Comparison of ENCODE assay signal across 9 mouse cellular contexts in the genomic region with DNA sequence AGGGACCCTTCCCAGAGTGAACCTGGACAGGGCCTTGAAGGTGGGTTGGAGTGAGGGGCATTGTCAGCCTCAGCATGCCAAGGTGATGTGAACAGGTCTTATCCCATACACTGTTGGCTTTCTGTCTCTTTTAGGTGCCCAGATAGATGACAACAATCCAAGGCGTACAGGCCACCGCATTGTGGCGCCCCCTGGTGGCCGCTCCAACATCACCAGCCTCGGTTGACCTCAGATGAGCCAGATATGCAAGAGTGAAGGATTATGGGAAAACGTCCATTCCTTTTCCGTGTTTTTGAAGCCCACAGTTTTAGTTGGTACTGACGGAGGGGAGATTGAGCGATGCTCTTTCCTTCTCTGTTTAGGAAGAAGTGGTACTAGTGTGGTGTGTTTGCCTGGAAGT. TPM values are rescaled to one million over a fixed set of nuclear protein-coding genes. Genes with fewer than 3 reads are reported as not detected.
DNase-seq lines count a peak whose midpoint lies in the region; ATAC-seq and TF ChIP-seq lines count a peak whose summit lies in the region.
"Had no signal": no experiment of that assay in that cellular context is flagged by ENCODE, and none has a peak within 500 bp of the region (broad histone marks: within the 10 kb centered on the region; RNA-seq: fewer than 3 reads in every experiment).

No protein-coding gene starts in this region.

- no peak for TF ChIP-seq POLR2A in testis, adult 2 months (IDR thresholded peaks at IDR 0.05; ENCODE audit: control insufficient read depth, low read depth, low read length)

- H3K4me2 ChIP-seq in hindbrain, postnatal 0 days (ENCODE audit: low read depth, low read length), result no peak overlapping the region
- no peak overlapping the region for H3K4me2 ChIP-seq in hindbrain, embryonic 13.5 days
- H3K4me2 ChIP-seq: midbrain, embryonic 13.5 days had no signal

- ATAC-seq in hindbrain, postnatal 0 days, result no peak; the same call in 1 of the 2 replicates
- ATAC-seq in hindbrain, embryonic 13.5 days (ENCODE audit: low FRiP score), result no peak; the same call in 1 of the 2 replicates
- no peak for ATAC-seq in megakaryocyte, adult 5-6 weeks (ENCODE audit: poor library complexity, severe bottlenecking)
- ATAC-seq: midbrain, embryonic 13.5 days had no signal

- H3K27me3 ChIP-seq in hindbrain, postnatal 0 days (ENCODE audit: insufficient read depth, low read length), result no peaks in the 10 kb centered on the region
- H3K27me3 ChIP-seq in hindbrain, embryonic 13.5 days, result no peaks in the 10 kb centered on the region
- H3K27me3 ChIP-seq in testis, adult 2 months (ENCODE audit: control insufficient read depth, insufficient read depth, low read length), result no peaks in the 10 kb centered on the region
- H3K27me3 ChIP-seq: midbrain, embryonic 13.5 days had no signal

- no peak overlapping the region for H3K9ac ChIP-seq in hindbrain, postnatal 0 days (replicated peaks; ENCODE audit: low read length)
- no peak overlapping the region for H3K9ac ChIP-seq in hindbrain, embryonic 13.5 days
- H3K9ac ChIP-seq: midbrain, embryonic 13.5 days had no signal

- 69% methylated on average over 9 of the region's 9 CpGs for whole genome bisulfite sequencing in hindbrain, postnatal 0 days
- WGBS in hindbrain, embryonic 13.5 days, result 73% methylated on average over 9 of the region's 9 CpGs

- peak; percentile 51 for DNase-seq in hindbrain, postnatal 0 days (ENCODE audit: low spot score)
- DNase-seq in testis, postnatal 14 days (ENCODE audit: low spot score), result no peak
- peak; percentile 11 for DNase-seq in embryo, embryonic 11 days
- DNase-seq in adrenal gland, postnatal 4 days (ENCODE audit: low spot score in 2 of 2), result no peak
- DNase-seq in gastrocnemius, adult 18-20 months (ENCODE audit: low spot score), result no peak

- peaks cover 38% of the 10 kb centered on the region for H3K36me3 ChIP-seq in hindbrain, postnatal 0 days (ENCODE audit: insufficient read depth, low read length)
- H3K36me3 ChIP-seq in hindbrain, embryonic 13.5 days, result peaks cover 69% of the 10 kb centered on the region
- H3K36me3 ChIP-seq in testis, adult 2 months (ENCODE audit: control insufficient read depth, insufficient read depth, low read length), result no peaks in the 10 kb centered on the region

- no peak overlapping the region for H3K27ac ChIP-seq in hindbrain, postnatal 0 days
- no peak overlapping the region for H3K27ac ChIP-seq in hindbrain, embryonic 13.5 days
- no peak overlapping the region for H3K27ac ChIP-seq in testis, adult 2 months (ENCODE audit: control insufficient read depth, insufficient read depth, low read depth, low read length)
- H3K27ac ChIP-seq: midbrain, embryonic 13.5 days had no signal

- no peaks in the 10 kb centered on the region for H3K9me3 ChIP-seq in hindbrain, postnatal 0 days (ENCODE audit: low read length)
- H3K9me3 ChIP-seq in hindbrain, embryonic 13.5 days, result no peaks in the 10 kb centered on the region
- H3K9me3 ChIP-seq: midbrain, embryonic 13.5 days had no signal

- H3K4me1 ChIP-seq in hindbrain, postnatal 0 days (ENCODE audit: insufficient read depth, low read length), result no peaks in the 10 kb centered on the region
- H3K4me1 ChIP-seq in hindbrain, embryonic 13.5 days (replicated peaks), result no peaks in the 10 kb centered on the region
- no peaks in the 10 kb centered on the region for H3K4me1 ChIP-seq in testis, adult 2 months (ENCODE audit: control insufficient read depth, insufficient read depth, low read length)
- H3K4me1 ChIP-seq: midbrain, embryonic 13.5 days had no signal

- no peak overlapping the region for H3K4me3 ChIP-seq in hindbrain, postnatal 0 days (ENCODE audit: low read length)
- H3K4me3 ChIP-seq in hindbrain, embryonic 13.5 days, result no peak overlapping the region
- H3K4me3 ChIP-seq in testis, adult 2 months (ENCODE audit: control insufficient read depth, low read depth, low read length), result peak overlapping the region; percentile 44
- H3K4me3 ChIP-seq: midbrain, embryonic 13.5 days had no signal

- peak; percentile 82 for TF ChIP-seq CTCF in hindbrain, postnatal 0 days (IDR thresholded peaks at IDR 0.05; ENCODE audit: low read depth)
- TF ChIP-seq CTCF in testis, adult 2 months (IDR thresholded peaks at IDR 0.05; ENCODE audit: control insufficient read depth, insufficient read depth, insufficient replicate concordance, low read depth, low read length), result peak; percentile 93

RNA-seq across cellular contexts. Expression of a gene that starts 45.7 kb away (rescaled TPM):
- total RNA-seq in hindbrain, postnatal 0 days (2014; rRNA removed), result 12.1 and 17.1 TPM in 2 replicates
- 4.2 and 4.7 TPM in 2 replicates for polyA plus RNA-seq in hindbrain, postnatal 0 days (2015; fragmentation: Nextera tagmentation; extraction: Ambion mirVana)
- 5.1 and 5.4 TPM in 2 replicates for polyA plus RNA-seq in hindbrain, embryonic 13.5 days (2015; fragmentation: Nextera tagmentation; extraction: Ambion mirVana)
- polyA plus RNA-seq in testis, adult 2 months (2012; rRNA removed), result 0.46 and 0.88 TPM in 2 replicates
- total RNA-seq in megakaryocyte, adult 5-6 weeks (2015), result not detected in 2 replicates
- total RNA-seq in megakaryocyte, adult 5-6 weeks (2017), result 0.53 TPM in 1 of 2 replicates, not detected in the other
- total RNA-seq in adrenal gland, postnatal 4 days (2021), result 10 to 100 TPM; 21.0 to 23.9 TPM
- 10 to 100 TPM; 24.8 to 25.6 TPM for total RNA-seq in gastrocnemius, adult 18-20 months (2021)

RNA-seq across cellular contexts. Expression of a gene that starts 47.3 kb away (rescaled TPM):
- 4.0 and 6.1 TPM in 2 replicates for total RNA-seq in hindbrain, postnatal 0 days (2014; rRNA removed)
- 4.7 and 5.5 TPM in 2 replicates for polyA plus RNA-seq in hindbrain, postnatal 0 days (2015; fragmentation: Nextera tagmentation; extraction: Ambion mirVana)
- polyA plus RNA-seq in hindbrain, embryonic 13.5 days (2015; fragmentation: Nextera tagmentation; extraction: Ambion mirVana), result 4.9 TPM in 2 replicates
- polyA plus RNA-seq in testis, adult 2 months (2012; rRNA removed), result 1.7 and 1.8 TPM in 2 replicates
- total RNA-seq in megakaryocyte, adult 5-6 weeks (2015), result not detected in 2 replicates
- total RNA-seq in megakaryocyte, adult 5-6 weeks (2017), result not detected in 2 replicates
- 10 to 100 TPM; 25.0 to 30.4 TPM for total RNA-seq in adrenal gland, postnatal 4 days (2021)
- 1 to 10 TPM; 8.8 to 9.9 TPM for total RNA-seq in gastrocnemius, adult 18-20 months (2021)

RNA-seq across cellular contexts. Expression of a gene that starts 49.2 kb away (rescaled TPM):
- 1,015 and 1,414 TPM in 2 replicates for total RNA-seq in hindbrain, postnatal 0 days (2014; rRNA removed)
- 607 and 697 TPM in 2 replicates for polyA plus RNA-seq in hindbrain, postnatal 0 days (2015; fragmentation: Nextera tagmentation; extraction: Ambion mirVana)
- 750 and 790 TPM in 2 replicates for polyA plus RNA-seq in hindbrain, embryonic 13.5 days (2015; fragmentation: Nextera tagmentation; extraction: Ambion mirVana)
- 8.0 and 10.9 TPM in 2 replicates for polyA plus RNA-seq in testis, adult 2 months (2012; rRNA removed)
- 0.04 and 0.32 TPM in 2 replicates for total RNA-seq in megakaryocyte, adult 5-6 weeks (2015)
- total RNA-seq in megakaryocyte, adult 5-6 weeks (2017), result not detected in 2 replicates
- total RNA-seq in adrenal gland, postnatal 4 days (2021), result 10 to 100 TPM; 34.1 to 41.3 TPM
- under 1 TPM; 0.17 to 0.46 TPM for total RNA-seq in gastrocnemius, adult 18-20 months (2021)

Comparison
In these comparisons a context has a peak if more than half of its experiments do, and no peak if none do; other contexts are left out.
1. DNase-seq: peak in hindbrain, postnatal 0 days (single experiment) and embryo, embryonic 11 days (single experiment); none in testis, postnatal 14 days (single experiment), adrenal gland, postnatal 4 days (0 of 2) and gastrocnemius, adult 18-20 months (single experiment).
2. RNA of a gene that starts 49.2 kb away (total RNA-seq): 1,015 to 1,414 TPM in hindbrain, postnatal 0 days and 34.1 to 41.3 TPM in adrenal gland, postnatal 4 days; 0.17 to 0.46 TPM in gastrocnemius, adult 18-20 months and 0.04 to 0.32 TPM in megakaryocyte, adult 5-6 weeks; every median in the first group is over 10 times any median in the second.